ENCODE assay signal across 25 mouse cellular contexts in genomic region chr11:61660806-61661392, GRCm38 (mm10). TPM values are rescaled to one million over a fixed set of nuclear protein-coding genes. Genes with fewer than 3 reads are reported as not detected.
DNase-seq lines count a peak whose midpoint lies in the region; ATAC-seq and TF ChIP-seq lines count a peak whose summit lies in the region.
"Had no signal": no experiment of that assay in that cellular context is flagged by ENCODE, and none has a peak within 500 bp of the region (broad histone marks: within the 10 kb centered on the region; RNA-seq: fewer than 3 reads in every experiment).

No protein-coding gene starts in this region.

- H3K9me3 ChIP-seq in liver, embryonic 12.5 days (replicated peaks) = no peaks in the 10 kb centered on the region
- H3K9me3 ChIP-seq: embryonic facial prominence, embryonic 15.5 days; heart, embryonic 13.5 days; hindbrain, embryonic 15.5 days; limb, embryonic 15.5 days; midbrain, embryonic 13.5 days had no signal

- peaks cover 43% of the 10 kb centered on the region for H3K4me1 ChIP-seq in thymus, adult 2 months (replicated peaks; ENCODE audit: control insufficient read depth, insufficient read depth, low read length)
- H3K4me1 ChIP-seq in liver, embryonic 12.5 days = no peaks in the 10 kb centered on the region; the same call in 1 of the 2 replicates
- H3K4me1 ChIP-seq: midbrain, embryonic 13.5 days had no signal

- peaks cover 41% of the 10 kb centered on the region for H3K36me3 ChIP-seq in thymus, adult 2 months (ENCODE audit: control insufficient read depth, insufficient read depth, low read length)
- H3K36me3 ChIP-seq in liver, embryonic 12.5 days = no peaks in the 10 kb centered on the region
- H3K36me3 ChIP-seq: embryonic facial prominence, embryonic 15.5 days; heart, embryonic 13.5 days; hindbrain, embryonic 15.5 days; limb, embryonic 15.5 days; midbrain, embryonic 13.5 days had no signal

- 27% methylated on average over 7 of the region's 7 CpGs for WGBS in thymus, adult 2 months
- WGBS in liver, embryonic 12.5 days (ENCODE audit: insufficient replicate concordance) = 57% methylated on average over 7 of the region's 7 CpGs

- no peak overlapping the region for H3K4me2 ChIP-seq in liver, embryonic 12.5 days
- H3K4me2 ChIP-seq: embryonic facial prominence, embryonic 15.5 days; heart, embryonic 13.5 days; hindbrain, embryonic 15.5 days; limb, embryonic 15.5 days; midbrain, embryonic 13.5 days had no signal

- peak; percentile 62 to 64 for DNase-seq in B cell, adult 2 months
- peak; percentile 52 for DNase-seq in thymus, adult 2 months
- DNase-seq in adrenal gland, postnatal 36 days = no peak
- no peak for DNase-seq in layer of hippocampus, adult 9-11 months
- DNase-seq in retina, postnatal 1 day = no peak
- DNase-seq: adrenal gland, adult 8-10 months; cerebellum, postnatal 14 days; heart, adult 11 months; kidney, postnatal 10 days; lung, postnatal 10 days had no signal

- TF ChIP-seq POLR2A in thymus, adult 2 months (IDR thresholded peaks at IDR 0.05; ENCODE audit: control insufficient read depth, extremely low read depth, insufficient read depth, low read length, poor library complexity) = no peak

- H3K4me3 ChIP-seq in thymus, adult 2 months (ENCODE audit: control insufficient read depth, insufficient read depth, low read length) = no peak overlapping the region
- H3K4me3 ChIP-seq in liver, embryonic 12.5 days = no peak overlapping the region
- H3K4me3 ChIP-seq: embryonic facial prominence, embryonic 15.5 days; heart, embryonic 13.5 days; hindbrain, embryonic 15.5 days; limb, embryonic 15.5 days; midbrain, embryonic 13.5 days had no signal

- H3K27ac ChIP-seq in thymus, adult 2 months (ENCODE audit: control insufficient read depth, insufficient read depth, low read length) = peak overlapping the region; percentile 50; the same call in 1 of the 2 replicates
- no peak overlapping the region for H3K27ac ChIP-seq in liver, embryonic 12.5 days
- H3K27ac ChIP-seq: embryonic facial prominence, embryonic 15.5 days; heart, embryonic 13.5 days; hindbrain, embryonic 15.5 days; limb, embryonic 15.5 days; midbrain, embryonic 13.5 days had no signal

- H3K27me3 ChIP-seq in thymus, adult 2 months (ENCODE audit: control insufficient read depth, insufficient read depth, low read length) = no peaks in the 10 kb centered on the region
- H3K27me3 ChIP-seq in liver, embryonic 12.5 days (replicated peaks) = no peaks in the 10 kb centered on the region
- H3K27me3 ChIP-seq: embryonic facial prominence, embryonic 15.5 days; heart, embryonic 13.5 days; hindbrain, embryonic 15.5 days; limb, embryonic 15.5 days; midbrain, embryonic 13.5 days had no signal

- no peak overlapping the region for H3K9ac ChIP-seq in liver, embryonic 12.5 days
- H3K9ac ChIP-seq: embryonic facial prominence, embryonic 15.5 days; heart, embryonic 13.5 days; hindbrain, embryonic 15.5 days; limb, embryonic 15.5 days; midbrain, embryonic 13.5 days had no signal

- TF ChIP-seq CTCF in thymus, adult 2 months (IDR thresholded peaks at IDR 0.05; ENCODE audit: borderline replicate concordance, control insufficient read depth, extremely low read depth, insufficient read depth, low read length, poor library complexity) = no peak

- peak; percentile 79 for ATAC-seq in CD4-positive, CD25-positive, alpha-beta regulatory T cell, adult 4 months
- ATAC-seq in granulocyte monocyte progenitor cell, adult 5-6 weeks (replicated peaks; ENCODE audit: poor library complexity, severe bottlenecking) = peak; percentile 32; the same call in 1 of the 2 replicates
- ATAC-seq in liver, embryonic 12.5 days = no peak
- ATAC-seq: forebrain, embryonic 16.5 days; intestine, postnatal 0 days; midbrain, embryonic 13.5 days had no signal

RNA-seq across cellular contexts. Expression of gene Grap, which starts 7.8 kb away (rescaled TPM):
- 100 to 1,000 TPM; 220 to 344 TPM for polyA plus RNA-seq in CD4-positive, CD25-positive, alpha-beta regulatory T cell, adult 4 months (2017; shearing (Covaris generic))
- 2.0 TPM in 1 of 2 replicates, not detected in the other for total RNA-seq in granulocyte monocyte progenitor cell, adult 5-6 weeks (2014; fragmentation: Nextera tagmentation)
- total RNA-seq in granulocyte monocyte progenitor cell, adult 5-6 weeks (2017) = 0.30 and 0.31 TPM in 2 replicates
- 119 and 124 TPM in 2 replicates for polyA plus RNA-seq in thymus, adult 2 months (2012; rRNA removed)
- 1 to 10 TPM; 7.9 to 8.9 TPM for total RNA-seq in adrenal gland, postnatal 36 days (2021)
- polyA plus RNA-seq in liver, embryonic 12.5 days (2016; fragmentation: Nextera tagmentation; extraction: Ambion mirVana) = 6.4 and 8.8 TPM in 2 replicates

RNA-seq across cellular contexts. Expression of gene Fam83g, which starts 23.0 kb away (rescaled TPM):
- under 1 TPM; 0.08 to 0.41 TPM for polyA plus RNA-seq in CD4-positive, CD25-positive, alpha-beta regulatory T cell, adult 4 months (2017; shearing (Covaris generic))
- not detected in 2 replicates for total RNA-seq in granulocyte monocyte progenitor cell, adult 5-6 weeks (2014; fragmentation: Nextera tagmentation)
- not detected in 2 replicates for total RNA-seq in granulocyte monocyte progenitor cell, adult 5-6 weeks (2017)
- 8.9 and 9.5 TPM in 2 replicates for polyA plus RNA-seq in thymus, adult 2 months (2012; rRNA removed)
- 1 to 10 TPM in 1 of 2 experiments, under 1 TPM in 1; 0.93 to 1.7 TPM for total RNA-seq in adrenal gland, postnatal 36 days (2021)
- 8.2 and 8.5 TPM in 2 replicates for polyA plus RNA-seq in liver, embryonic 12.5 days (2016; fragmentation: Nextera tagmentation; extraction: Ambion mirVana)
- total RNA-seq: megakaryocyte progenitor cell, adult 5-6 weeks had no signal

RNA-seq across cellular contexts. Expression of gene Slc5a10, which starts 59.7 kb away (rescaled TPM):
- not detected for polyA plus RNA-seq in CD4-positive, CD25-positive, alpha-beta regulatory T cell, adult 4 months (2017; shearing (Covaris generic))
- not detected in 2 replicates for total RNA-seq in granulocyte monocyte progenitor cell, adult 5-6 weeks (2014; fragmentation: Nextera tagmentation)
- not detected in 2 replicates for total RNA-seq in granulocyte monocyte progenitor cell, adult 5-6 weeks (2017)
- 0.27 and 0.36 TPM in 2 replicates for polyA plus RNA-seq in thymus, adult 2 months (2012; rRNA removed)
- total RNA-seq in adrenal gland, postnatal 36 days (2021) = under 1 TPM in 1 of 2 experiments, not detected in 1; 0.13 TPM
- not detected in 2 replicates for polyA plus RNA-seq in liver, embryonic 12.5 days (2016; fragmentation: Nextera tagmentation; extraction: Ambion mirVana)
- total RNA-seq: gastrocnemius, adult 18-20 months; heart, postnatal 25 days; megakaryocyte progenitor cell, adult 5-6 weeks had no signal
- polyA plus RNA-seq: forebrain, embryonic 16.5 days; hindbrain, embryonic 15.5 days; limb, embryonic 15.5 days; liver, embryonic 16.5 days; neural tube, embryonic 14.5 days had no signal

Comparison
In these comparisons a context has a peak if more than half of its experiments do, and no peak if none do; other contexts are left out.
1. DNase-seq: peak in B cell, adult 2 months (2 of 2) and thymus, adult 2 months (single experiment); none in adrenal gland, postnatal 36 days (0 of 2), layer of hippocampus, adult 9-11 months (single experiment) and retina, postnatal 1 day (single experiment).
2. RNA of gene Grap, which starts 7.8 kb away (polyA plus RNA-seq): 220 to 344 TPM in CD4-positive, CD25-positive, alpha-beta regulatory T cell, adult 4 months and 119 to 124 TPM in thymus, adult 2 months; 6.4 to 8.8 TPM in liver, embryonic 12.5 days; every median in the first group is over 10 times any median in the second.